Mouse (Mus musculus) gastrocnemius, adult 18-20 months (tissue): ENCODE measurements around the gene Baiap2. TPM values are rescaled to one million over a fixed set of nuclear protein-coding genes. Genes with fewer than 3 reads are reported as not detected.
A peak's percentile ranks its signal among the peaks of the same experiment; 100 is the strongest.

Source experiments
- DNase-seq: peaks from one replicate; pipeline ENCODE4 v3.0.0; 2021; ENCODE audit warnings: low spot score
- long read RNA-seq, 2 experiments: library from polyadenylated mRNA; stranded (forward); transcript quantifications; one replicate each; pipeline ENCODE4 v2.0.0; 2021
- total RNA-seq, 2 experiments: library from RNA; stranded (reverse); gene quantifications; 2 replicates each; pipeline ENCODE4 v1.2.3; 2021

Gene Baiap2
- 1 to 10 TPM; 1.1 to 1.9 TPM for total RNA-seq
- long read RNA-seq, experiment 1, partial matches to known transcripts = 0 of 4 reads
- long read RNA-seq, experiment 1, other reads (novel, unspliced or antisense) = 1 of 4 reads
- long read RNA-seq, experiment 2, partial matches to known transcripts = 0 of 1 reads
- long read RNA-seq, experiment 2, other reads (novel, unspliced or antisense) = 0 of 1 reads

DNA sequence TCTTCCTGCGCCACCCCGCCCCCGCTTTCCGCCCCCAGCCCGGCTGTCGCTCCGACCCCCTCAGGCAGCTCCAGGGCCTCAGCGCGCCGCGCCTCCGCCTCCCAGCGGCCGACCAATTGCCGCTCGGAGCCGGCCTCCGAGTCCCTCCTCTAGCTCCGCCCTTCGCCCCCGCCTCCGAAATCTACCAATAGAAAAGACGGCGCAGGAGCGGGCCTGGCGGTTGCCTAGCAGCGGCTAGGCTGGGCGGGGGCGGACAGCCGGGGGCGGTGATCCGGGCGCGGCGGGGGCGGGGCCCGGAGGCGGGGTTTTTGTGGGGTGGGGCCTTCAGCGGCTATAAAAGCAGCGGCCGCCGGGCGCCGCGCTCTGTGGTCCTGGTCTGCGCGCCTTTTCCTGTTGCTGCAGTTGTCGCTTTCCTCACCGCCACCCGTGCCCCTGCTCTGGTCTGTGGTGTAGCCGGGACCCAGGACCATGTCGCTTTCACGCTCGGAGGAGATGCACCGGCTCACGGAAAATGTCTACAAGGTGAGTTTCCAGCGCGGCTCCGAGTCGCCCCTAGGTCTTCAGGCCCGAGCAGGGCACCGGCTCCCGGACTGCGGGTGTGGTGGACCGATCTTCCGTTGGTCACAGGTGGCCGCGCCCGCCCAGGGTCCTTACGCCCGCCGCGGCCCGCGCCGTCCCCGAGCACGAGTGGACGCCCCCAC lies at the start of gene Baiap2:
TSS of gene Baiap2 (plus strand) at position 37 of the 701 bp plus-strand sequence.
- DNase-seq = peak; percentile 98

DNA sequence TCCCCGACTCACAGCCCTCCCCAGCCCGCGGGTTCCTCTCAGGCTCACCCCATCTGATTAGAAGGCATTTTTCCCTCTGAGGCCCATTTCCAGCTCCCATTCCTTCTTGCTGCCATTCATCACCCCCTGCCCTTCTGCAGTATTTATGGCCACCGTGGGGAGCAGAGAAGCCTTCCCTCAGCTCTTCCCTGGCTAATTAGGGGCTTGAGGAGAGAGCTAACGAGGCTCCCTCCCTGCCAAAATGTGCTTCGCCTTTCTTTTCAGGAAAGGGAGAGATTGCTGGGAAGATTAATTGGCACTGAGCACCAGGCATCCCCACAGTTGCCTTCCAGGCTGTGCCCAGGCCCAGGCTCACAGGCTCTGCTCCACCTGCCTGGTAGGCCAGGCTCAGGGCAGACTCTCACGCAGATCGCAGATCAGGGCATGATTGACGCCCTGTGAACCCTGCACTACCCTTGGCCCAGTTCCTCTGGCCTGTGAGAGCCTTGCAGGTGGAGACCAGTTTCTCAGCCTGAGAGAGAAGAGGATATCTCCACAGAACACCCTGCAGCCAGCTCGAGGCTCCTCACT lies 48.8 kb upstream of the Baiap2 start:
- DNase-seq = no peak

DNA sequence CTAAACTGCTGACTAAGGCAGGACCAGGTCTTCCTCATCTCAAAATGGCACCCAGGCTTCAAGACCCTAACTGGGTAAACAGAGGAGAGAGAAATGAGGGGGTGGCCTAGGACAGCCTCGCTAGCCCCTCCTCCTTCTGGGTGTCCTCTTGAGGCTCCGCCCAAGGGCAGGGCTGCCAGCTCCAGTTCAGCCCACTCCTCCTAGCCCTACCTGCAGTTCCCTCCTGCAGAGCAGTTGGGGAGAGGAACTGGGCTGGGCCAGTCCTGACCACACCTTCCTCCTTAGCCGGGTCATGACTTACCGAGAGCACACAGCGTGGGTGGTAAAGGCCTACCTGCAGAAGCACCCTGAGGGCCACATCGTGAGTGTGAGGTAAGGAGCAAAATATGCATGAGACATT lies 47.9 kb upstream of the Baiap2 start:
- no peak for DNase-seq

GRCm38 (mm10) chr11:119897041-119897440 lies 45.5 kb upstream of the Baiap2 start:
- no peak for DNase-seq

DNA sequence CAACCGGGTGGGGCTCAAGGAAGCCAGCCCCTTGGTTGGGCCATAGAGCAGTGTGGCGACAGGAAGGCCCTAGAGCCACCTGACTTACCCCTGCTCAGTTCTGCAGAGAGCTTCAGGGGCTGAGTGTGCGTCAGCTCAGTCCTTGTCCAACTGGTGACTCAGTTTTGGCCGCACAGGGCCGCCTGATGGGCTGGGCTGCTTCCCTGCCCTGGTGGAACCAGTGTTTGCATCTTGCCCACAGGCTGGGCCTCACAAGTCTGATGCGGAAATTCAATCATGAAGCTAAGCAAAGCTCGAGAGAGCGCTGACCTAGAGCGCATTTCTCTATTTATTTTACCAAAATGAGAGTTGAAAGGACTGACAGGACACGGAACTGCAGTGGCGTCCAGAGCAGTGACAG lies 43.6 kb upstream of the Baiap2 start:
- no peak for DNase-seq

DNA sequence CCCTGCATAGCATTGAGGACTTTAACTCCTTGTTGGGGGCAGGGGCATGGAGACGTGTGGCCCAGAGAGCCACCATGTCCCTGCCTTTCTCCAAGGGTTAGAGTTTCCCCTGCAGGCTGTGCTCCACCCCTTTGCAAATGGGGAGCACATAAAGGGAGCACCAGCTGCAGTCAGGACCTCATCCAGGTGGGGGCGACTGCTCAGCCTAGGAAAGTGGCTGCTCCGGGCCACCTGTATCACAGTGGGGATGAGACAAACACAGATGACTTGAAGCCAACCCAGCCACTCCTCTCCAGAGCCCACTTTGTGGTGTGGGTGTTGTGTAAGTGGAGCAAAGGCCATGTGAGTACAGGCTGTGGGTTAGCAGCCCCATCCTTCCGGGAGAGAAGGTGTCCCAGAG lies 41.4 kb upstream of the Baiap2 start:
- DNase-seq = no peak

DNA sequence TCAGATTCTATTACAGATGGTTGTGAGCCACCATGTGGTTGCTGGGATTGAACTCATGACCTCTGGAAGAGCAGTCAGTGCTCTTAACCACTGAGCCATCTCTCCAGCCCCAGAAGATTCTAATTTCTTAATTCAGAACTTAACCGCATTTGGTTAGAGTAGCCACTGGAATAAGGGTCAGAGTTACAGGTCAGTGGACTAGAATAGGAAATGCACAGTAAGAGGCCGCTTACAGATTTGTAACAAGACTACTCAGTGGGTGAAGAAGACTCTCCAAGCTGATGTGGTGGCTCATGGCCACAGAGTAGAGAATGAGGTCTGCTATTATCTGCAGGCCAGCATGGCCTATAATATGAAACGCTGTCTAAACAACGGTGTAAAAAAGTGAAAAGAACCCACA lies 39.7 kb upstream of the Baiap2 start:
- no peak for DNase-seq

DNA sequence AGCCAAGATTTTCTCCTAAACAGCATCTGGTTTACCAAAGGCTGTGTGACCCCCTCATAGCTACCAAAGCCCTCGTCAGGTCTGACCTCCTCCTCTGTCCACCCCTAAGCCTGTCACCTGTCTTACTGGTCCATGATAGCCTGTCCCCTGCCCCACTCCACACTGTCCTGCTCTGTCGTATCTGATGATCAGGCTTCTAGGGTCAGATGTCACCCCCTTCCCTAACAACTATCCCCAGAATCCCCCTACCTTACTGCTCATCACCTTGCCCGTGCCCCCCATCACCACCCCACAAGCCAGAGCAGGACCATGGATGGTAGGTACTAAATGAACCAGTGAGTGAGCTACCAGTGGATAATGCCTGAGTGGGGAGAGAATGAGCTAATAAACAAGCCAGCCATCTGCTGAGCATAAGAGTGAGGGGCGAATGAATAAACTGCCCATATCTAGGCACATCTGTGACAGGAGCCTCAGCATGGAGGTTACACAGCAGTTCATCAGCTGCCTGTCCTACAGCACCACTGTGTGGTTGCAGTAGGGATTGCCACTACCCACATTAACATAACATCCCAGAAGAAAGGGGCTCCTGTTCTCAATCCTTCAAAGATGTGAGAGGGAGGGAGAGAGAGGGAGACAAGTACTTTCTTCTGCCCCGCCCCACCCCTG lies 37.8 kb upstream of the Baiap2 start:
- DNase-seq = peak; percentile 54

- DNase-seq = no peak
Observed at GRCm38 (mm10) chr11:119905794-119906193, 36.8 kb upstream of the Baiap2 start.

- no peak for DNase-seq
Observed at GRCm38 (mm10) chr11:119907006-119907650, 35.4 kb upstream of the Baiap2 start.

- DNase-seq = no peak
Observed at GRCm38 (mm10) chr11:119907711-119908110, 34.9 kb upstream of the Baiap2 start.

GRCm38 (mm10) chr11:119909436-119909835 lies 33.1 kb upstream of the Baiap2 start:
- peak; percentile 67 for DNase-seq

GRCm38 (mm10) chr11:119912845-119913244 lies 29.7 kb upstream of the Baiap2 start:
- DNase-seq = no peak

DNA sequence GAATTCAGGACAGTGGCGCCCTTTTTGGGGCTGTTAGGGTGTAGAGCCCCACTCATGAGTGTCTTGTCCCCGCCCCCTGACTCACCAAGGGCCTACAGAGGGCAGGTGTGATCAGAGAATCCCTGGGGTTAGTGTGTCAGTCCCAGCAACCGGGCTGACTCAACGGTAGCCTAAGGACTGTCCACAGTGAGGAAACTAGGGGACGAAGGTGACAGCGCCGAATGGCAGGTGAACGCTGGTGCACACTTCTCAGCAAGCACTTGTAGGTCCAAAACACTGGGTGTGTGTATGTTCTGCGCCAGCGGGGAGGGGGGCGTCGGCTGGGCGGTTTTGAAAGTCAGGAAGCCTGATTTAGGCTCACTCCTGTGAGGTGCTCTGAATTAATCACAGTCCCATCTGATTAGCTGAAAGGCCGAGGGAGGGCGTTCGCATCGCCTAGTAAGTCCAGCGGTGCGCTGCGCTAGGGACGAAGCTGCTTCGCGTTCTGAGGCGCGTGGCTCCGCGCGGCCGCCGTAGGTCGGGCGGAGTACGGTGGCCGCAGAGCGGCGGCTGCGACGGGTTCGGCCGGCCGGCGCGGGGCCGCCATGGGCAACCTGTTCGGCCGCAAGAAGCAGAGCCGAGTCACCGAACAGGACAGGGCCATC lies 29.1 kb upstream of the Baiap2 start, which contains the start of gene Chmp6:
TSS of gene Chmp6 (plus strand) at position 151 of the 644 bp plus-strand sequence.
- DNase-seq = peak; percentile 91

GRCm38 (mm10) chr11:119913935-119914314 lies 28.6 kb upstream of the Baiap2 start:
- no peak for DNase-seq

DNA sequence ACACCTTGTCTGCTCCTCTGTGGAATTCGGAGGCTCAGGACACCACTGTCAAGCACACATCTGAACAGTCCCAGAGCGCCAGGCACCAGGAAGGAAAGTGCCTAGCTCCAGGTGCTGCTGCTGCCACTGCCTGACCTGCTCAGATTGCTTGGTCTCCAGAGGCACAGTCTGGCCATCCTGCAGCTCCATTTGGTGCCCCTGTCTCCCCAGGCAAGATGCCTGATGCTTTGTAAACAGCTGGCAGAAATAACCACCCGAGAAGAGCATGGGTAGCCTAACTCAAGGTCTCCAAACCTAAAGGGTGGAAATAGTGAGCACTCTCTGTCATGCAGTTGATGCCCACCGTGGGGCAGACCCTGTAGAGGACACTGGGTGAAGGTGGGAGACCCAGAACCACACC lies 28.2 kb upstream of the Baiap2 start:
- DNase-seq = no peak

DNA sequence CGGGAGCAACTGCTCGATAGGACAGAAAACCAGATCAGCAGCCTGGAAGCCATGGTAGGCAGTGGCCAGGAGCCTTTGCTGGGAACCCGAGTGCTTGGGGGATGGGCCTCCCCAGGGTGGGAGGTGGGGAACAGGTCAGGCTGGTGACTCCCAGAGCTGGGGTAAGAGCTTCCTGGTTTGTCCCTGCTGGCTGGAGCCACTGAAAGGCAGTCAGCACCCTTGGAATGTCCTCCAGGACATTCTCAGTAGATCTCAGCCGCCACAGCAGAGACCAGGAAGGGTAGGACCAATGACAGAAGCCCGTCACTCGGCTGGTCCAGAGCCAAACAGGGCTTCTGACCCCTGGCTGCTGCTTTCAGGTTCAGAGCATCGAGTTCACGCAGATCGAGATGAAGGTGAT lies 26.9 kb upstream of the Baiap2 start:
- DNase-seq = no peak

- DNase-seq = peak; percentile 38
Observed at GRCm38 (mm10) chr11:119916102-119916790, 26.3 kb upstream of the Baiap2 start.

- no peak for DNase-seq
Observed at GRCm38 (mm10) chr11:119916834-119917469, 25.6 kb upstream of the Baiap2 start.

GRCm38 (mm10) chr11:119918521-119918920 lies 24.0 kb upstream of the Baiap2 start:
- no peak for DNase-seq
